Mouse (Mus musculus) small intestine, adult 2 months (tissue): Measurements from ENCODE around the gene Gpatch2. TPM values are rescaled to one million over a fixed set of nuclear protein-coding genes. Genes with fewer than 3 reads are reported as not detected.

Experiments used
- H3K27ac ChIP-seq: fragments of 200-500 bp; 2 replicates; pipeline ENCODE4 v1.5.1; 2012; ENCODE audit warnings: low read depth, low read length, control low read depth, inconsistent platforms; ENCODE audit not compliant: insufficient read depth
- H3K27me3 ChIP-seq: fragments of 200-500 bp; 2 replicates; pipeline ENCODE4 v1.6.1; 2012; ENCODE audit warnings: mild to moderate bottlenecking, moderate library complexity, low read length, inconsistent platforms; ENCODE audit not compliant: control insufficient read depth, insufficient read depth
- H3K36me3 ChIP-seq: fragments of 200-500 bp; 2 replicates; pipeline ENCODE4 v1.6.1; 2012; ENCODE audit warnings: mild to moderate bottlenecking, low read length, control low read depth, inconsistent platforms; ENCODE audit not compliant: control insufficient read depth, insufficient read depth
- H3K4me1 ChIP-seq: fragments of 200-500 bp; 2 replicates; pipeline ENCODE4 v1.6.1; 2012; ENCODE audit warnings: low read length, inconsistent platforms, mixed read lengths; ENCODE audit not compliant: control insufficient read depth, insufficient read depth, insufficient read length
- H3K4me3 ChIP-seq: fragments of 200-500 bp; 2 replicates; pipeline ENCODE4 v1.5.1; 2012; ENCODE audit warnings: low read depth, mild to moderate bottlenecking, control low read depth, inconsistent platforms, low read length, moderate library complexity
- CTCF ChIP-seq: fragments of 200-500 bp; IDR thresholded peaks from 2 replicates; pipeline ENCODE4 v1.5.1; 2012; ENCODE audit warnings: low read depth, mild to moderate bottlenecking, control low read depth, inconsistent platforms, low read length, moderate library complexity, mixed read lengths; ENCODE audit not compliant: insufficient replicate concordance, insufficient read length; ENCODE audit errors: extremely low read depth
- POLR2A ChIP-seq: fragments of 200-500 bp; IDR thresholded peaks from 2 replicates; pipeline ENCODE4 v1.6.1; 2012; ENCODE audit warnings: low read depth, mild to moderate bottlenecking, control low read depth, inconsistent platforms, low read length, moderate library complexity
- WGBS: fragments of 180-500 bp; shearing (Covaris S2); methylation state at CpG from one replicate; pipeline ENCODE4 v1.1.7; 2018; 5-methylcytosine and 5-hydroxymethylcytosine counted together
- polyA plus RNA-seq: library from polyadenylated mRNA; depleted of rRNA; stranded (reverse); fragments of >200 nt; gene quantifications from 2 replicates; pipeline ENCODE4 v1.2.3, GENCODE M21; 2012

The Gpatch2 gene
- polyA plus RNA-seq, 1 experiment, result 6.7 TPM

DNA sequence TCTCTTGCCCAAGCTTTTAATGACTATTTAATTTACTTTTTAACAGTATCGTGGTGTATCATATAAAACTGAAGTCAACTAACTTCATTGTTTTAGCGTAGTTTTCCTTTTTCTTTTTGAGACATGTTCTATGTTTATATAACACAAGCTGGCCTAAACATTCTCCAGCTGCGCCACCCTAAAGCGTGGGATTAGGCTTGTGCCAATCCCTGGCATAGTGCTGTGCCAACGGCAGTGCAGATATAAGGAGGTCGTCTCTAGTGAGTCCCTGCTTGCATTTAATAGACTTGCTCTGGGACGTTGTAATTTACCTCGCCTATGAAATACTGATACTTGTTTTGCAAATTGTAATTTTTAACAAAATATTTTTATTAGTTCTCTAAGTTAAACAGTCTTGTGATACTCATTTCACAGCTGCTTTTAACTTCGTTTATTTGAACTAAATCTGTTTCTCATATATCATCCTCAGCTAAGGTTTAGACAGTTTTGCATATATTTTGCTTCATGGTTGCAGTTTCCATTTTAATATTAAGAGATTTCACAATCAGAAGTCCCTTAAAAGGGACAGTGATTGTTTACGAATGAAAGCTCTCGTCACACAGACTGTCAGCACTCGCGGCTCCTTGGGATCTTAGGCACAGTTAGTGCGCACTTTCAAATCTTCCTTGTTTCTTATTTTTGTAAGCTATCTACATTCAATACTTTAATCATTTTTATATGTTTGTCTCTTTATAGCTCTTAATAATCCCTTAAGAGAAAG lies 17.1 kb downstream of the Gpatch2 start:
- Histone ChIP-seq H3K27ac (no peak overlapping the region), H3K36me3 (peaks cover 21% of the 10 kb centered on the region), H3K4me1 (peaks cover 17% of the 10 kb centered on the region), H3K4me3 (no peak overlapping the region), H3K27me3 (no peaks in the 10 kb centered on the region)
- 83% methylated on average over 14 of the region's 14 CpGs for WGBS
- TF ChIP-seq POLR2A (no peak), CTCF (no peak)

DNA sequence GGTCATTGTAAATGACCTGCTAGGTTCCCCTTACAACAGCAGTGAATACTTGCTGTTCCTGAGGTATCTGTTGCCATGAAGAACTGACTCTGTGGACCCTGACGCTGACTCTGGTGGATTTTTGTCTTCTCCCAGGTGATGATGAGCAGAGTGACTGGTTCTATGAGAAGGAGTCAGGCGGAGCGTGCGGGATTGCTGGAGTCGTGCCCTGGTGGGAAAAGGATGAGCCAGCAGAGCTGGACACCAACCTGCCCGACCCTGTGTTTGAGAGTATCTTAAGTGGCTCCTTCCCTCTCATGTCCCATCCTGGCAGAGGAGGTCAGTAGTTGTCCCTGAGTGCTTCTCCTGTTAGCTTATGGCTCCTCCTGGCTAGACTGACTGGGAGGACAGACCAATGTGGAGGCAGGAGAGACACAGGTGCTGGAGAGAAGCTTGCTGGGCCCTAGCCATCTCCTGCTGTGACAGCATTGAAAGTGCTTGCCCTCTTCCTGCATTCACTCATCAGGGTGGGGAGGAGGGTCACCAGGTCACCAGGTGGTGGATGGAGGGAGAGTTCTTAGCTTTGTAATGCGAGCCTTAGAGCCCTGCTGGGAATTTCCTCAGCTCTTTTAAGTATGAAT lies 17.8 kb downstream of the Gpatch2 start:
- H3K4me3 ChIP-seq, result no peak overlapping the region
- 85% methylated on average over 7 of the region's 7 CpGs for WGBS
- peaks cover 17% of the 10 kb centered on the region for H3K4me1 ChIP-seq
- H3K27ac ChIP-seq, result no peak overlapping the region
- TF ChIP-seq POLR2A, result no peak
- TF ChIP-seq CTCF, result no peak
- H3K36me3 ChIP-seq, result peaks cover 21% of the 10 kb centered on the region
- H3K27me3 ChIP-seq, result no peaks in the 10 kb centered on the region

- H3K27me3 ChIP-seq, result no peaks in the 10 kb centered on the region
- WGBS, result 82% methylated on average over 3 of the region's 3 CpGs
- H3K36me3 ChIP-seq, result peaks cover 21% of the 10 kb centered on the region
- H3K27ac ChIP-seq, result no peak overlapping the region
- TF ChIP-seq POLR2A (no peak), CTCF (no peak)
- H3K4me1 ChIP-seq, result peaks cover 18% of the 10 kb centered on the region
- H3K4me3 ChIP-seq, result no peak overlapping the region
Observed at GRCm38 (mm10) chr1:187235161-187235560, 19.9 kb downstream of the Gpatch2 start.

DNA sequence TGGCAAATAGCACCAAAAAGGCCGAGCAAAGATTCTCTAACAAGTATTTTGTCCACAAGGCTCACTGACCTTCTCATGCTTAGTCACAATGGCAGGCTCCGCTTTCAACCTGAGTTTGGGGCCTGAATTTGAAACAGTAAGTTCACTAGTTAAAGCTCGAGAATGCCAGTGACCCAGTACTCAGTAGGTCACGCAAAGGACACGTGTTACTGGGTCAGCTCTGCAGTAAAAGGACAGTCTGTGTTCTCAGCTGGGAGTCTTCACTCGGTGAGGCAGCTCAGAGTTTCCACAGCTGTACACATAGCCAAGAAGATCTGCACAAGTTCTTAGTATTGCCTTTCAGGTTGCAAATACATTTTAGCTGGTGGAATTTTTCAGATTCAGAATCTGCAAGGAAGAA lies 21.0 kb downstream of the Gpatch2 start:
- H3K27me3 ChIP-seq, result no peaks in the 10 kb centered on the region
- WGBS, result 79% methylated on average over 6 of the region's 6 CpGs
- H3K4me1 ChIP-seq, result peaks cover 20% of the 10 kb centered on the region
- TF ChIP-seq POLR2A (no peak), CTCF (no peak)
- H3K36me3 ChIP-seq, result peaks cover 18% of the 10 kb centered on the region
- no peak overlapping the region for H3K27ac ChIP-seq
- no peak overlapping the region for H3K4me3 ChIP-seq

- no peak overlapping the region for H3K27ac ChIP-seq
Observed at GRCm38 (mm10) chr1:187238061-187238460, 22.8 kb downstream of the Gpatch2 start.

DNA sequence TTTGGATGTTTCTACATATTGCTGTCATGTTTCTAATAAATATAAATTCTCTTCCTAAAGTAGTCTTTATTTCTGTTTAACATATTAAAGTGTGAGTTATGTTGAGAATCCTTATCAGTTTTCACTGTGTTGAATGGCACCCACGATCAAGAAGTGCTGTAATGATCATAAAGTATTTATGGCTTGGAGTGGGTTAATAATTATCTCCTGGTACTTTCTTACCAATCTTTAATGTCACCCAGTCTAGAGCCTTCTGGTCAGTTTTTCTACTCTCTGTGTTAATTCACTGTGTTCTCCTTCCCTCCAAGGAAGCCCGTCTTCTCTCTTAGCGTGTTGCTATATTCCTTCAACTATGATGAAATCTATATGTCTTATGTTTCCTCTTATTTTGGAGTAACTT lies 25.0 kb downstream of the Gpatch2 start:
- Histone ChIP-seq H3K4me3 (no peak overlapping the region), H3K27ac (no peak overlapping the region), H3K36me3 (peaks cover 3% of the 10 kb centered on the region; the same call in 1 of the 2 replicates), H3K4me1 (peaks cover 22% of the 10 kb centered on the region), H3K27me3 (no peaks in the 10 kb centered on the region)
- TF ChIP-seq POLR2A, result no peak
- no peak for TF ChIP-seq CTCF
- 37% methylated on average over 3 of the region's 3 CpGs for WGBS

More at GRCm38 (mm10) chr1:187238061-187238460, 22.8 kb downstream of the Gpatch2 start:
- Histone ChIP-seq H3K27me3 (no peaks in the 10 kb centered on the region), H3K4me1 (peaks cover 22% of the 10 kb centered on the region), H3K4me3 (no peak overlapping the region), H3K36me3 (peaks cover 14% of the 10 kb centered on the region)
- WGBS, result 75% methylated on average over 4 of the region's 4 CpGs
- TF ChIP-seq POLR2A, result no peak
- no peak for TF ChIP-seq CTCF

- peaks cover 18% of the 10 kb centered on the region for H3K4me1 ChIP-seq
- WGBS, result 60% methylated on average over 5 of the region's 5 CpGs
- no peak overlapping the region for H3K4me3 ChIP-seq
- H3K27me3 ChIP-seq, result no peaks in the 10 kb centered on the region
- H3K27ac ChIP-seq, result no peak overlapping the region
- H3K36me3 ChIP-seq, result peaks cover 2% of the 10 kb centered on the region
- TF ChIP-seq POLR2A, result no peak
- TF ChIP-seq CTCF, result no peak
Observed at GRCm38 (mm10) chr1:187241329-187241728, 26.0 kb downstream of the Gpatch2 start.
